Mouse (Mus musculus): ENCODE results near the gene Vwa1. TPM values are rescaled to one million over a fixed set of nuclear protein-coding genes. Genes with fewer than 3 reads are reported as not detected.
A peak's percentile ranks its signal among the peaks of the same experiment; 100 is the strongest.

Vwa1 gene
- polyA plus RNA-seq, 1 experiment from 2014 or later, result 33.7 TPM

DNA sequence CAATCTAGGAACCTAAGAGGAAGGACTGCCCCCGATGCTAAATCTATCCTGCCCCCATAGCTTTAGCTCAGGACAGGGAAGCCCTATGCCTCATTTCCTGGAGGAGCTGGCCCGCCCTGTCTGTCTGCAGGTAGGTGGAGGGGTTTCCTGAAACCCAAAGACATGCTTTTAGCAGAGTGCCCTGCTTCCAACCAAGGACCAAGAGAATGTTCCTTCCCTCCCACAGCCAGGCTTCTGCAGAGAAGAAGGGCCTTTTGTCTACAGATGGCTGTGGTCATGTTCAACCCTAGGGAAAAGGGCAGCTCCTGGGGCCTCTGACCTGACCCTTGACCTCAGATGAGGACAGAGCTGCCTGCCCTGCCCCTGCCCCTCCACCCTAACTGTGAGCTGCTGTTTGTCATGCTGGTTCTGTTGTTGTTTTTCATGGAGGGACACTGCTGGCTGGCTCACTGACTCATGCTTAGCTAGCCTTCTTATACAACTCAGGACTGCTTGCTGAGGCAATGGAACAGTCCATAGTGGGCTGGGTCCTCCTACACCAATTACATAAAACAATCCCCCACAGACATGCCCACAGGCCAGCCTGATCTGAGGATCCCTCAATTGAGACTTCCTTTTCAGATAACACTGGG is 2.3 kb upstream of the Vwa1 start:
- Histone ChIP-seq H3K4me1 (replicated peaks) (peaks cover 30% of the 10 kb centered on the region), H3K4me2 (no peak overlapping the region), H3K9me3 (no peaks in the 10 kb centered on the region), H3K27me3 (peaks cover 12% of the 10 kb centered on the region), H3K4me3 (no peak overlapping the region), H3K9ac (no peak overlapping the region), H3K27ac (replicated peaks) (no peak overlapping the region; the same call in 1 of the 2 replicates), H3K36me3 (no peaks in the 10 kb centered on the region)
- 51% methylated on average over 2 of the region's 2 CpGs for WGBS
- no peak for ATAC-seq (ENCODE audit: low FRiP score, low read depth)

- H3K4me2 ChIP-seq, result no peak overlapping the region
- 71% methylated on average over 3 of the region's 3 CpGs for WGBS
- H3K4me1 ChIP-seq (replicated peaks), result peaks cover 27% of the 10 kb centered on the region
- H3K27ac ChIP-seq (replicated peaks), result peak overlapping the region; percentile 55
- no peaks in the 10 kb centered on the region for H3K9me3 ChIP-seq
- H3K9ac ChIP-seq, result no peak overlapping the region
- ATAC-seq (ENCODE audit: low FRiP score, low read depth), result no peak
- no peak overlapping the region for H3K4me3 ChIP-seq
- no peaks in the 10 kb centered on the region for H3K36me3 ChIP-seq
- peaks cover 12% of the 10 kb centered on the region for H3K27me3 ChIP-seq
These were observed 1.4 kb upstream of the Vwa1 start for GRCm38 (mm10) chr4:155775855-155776254.

DNA sequence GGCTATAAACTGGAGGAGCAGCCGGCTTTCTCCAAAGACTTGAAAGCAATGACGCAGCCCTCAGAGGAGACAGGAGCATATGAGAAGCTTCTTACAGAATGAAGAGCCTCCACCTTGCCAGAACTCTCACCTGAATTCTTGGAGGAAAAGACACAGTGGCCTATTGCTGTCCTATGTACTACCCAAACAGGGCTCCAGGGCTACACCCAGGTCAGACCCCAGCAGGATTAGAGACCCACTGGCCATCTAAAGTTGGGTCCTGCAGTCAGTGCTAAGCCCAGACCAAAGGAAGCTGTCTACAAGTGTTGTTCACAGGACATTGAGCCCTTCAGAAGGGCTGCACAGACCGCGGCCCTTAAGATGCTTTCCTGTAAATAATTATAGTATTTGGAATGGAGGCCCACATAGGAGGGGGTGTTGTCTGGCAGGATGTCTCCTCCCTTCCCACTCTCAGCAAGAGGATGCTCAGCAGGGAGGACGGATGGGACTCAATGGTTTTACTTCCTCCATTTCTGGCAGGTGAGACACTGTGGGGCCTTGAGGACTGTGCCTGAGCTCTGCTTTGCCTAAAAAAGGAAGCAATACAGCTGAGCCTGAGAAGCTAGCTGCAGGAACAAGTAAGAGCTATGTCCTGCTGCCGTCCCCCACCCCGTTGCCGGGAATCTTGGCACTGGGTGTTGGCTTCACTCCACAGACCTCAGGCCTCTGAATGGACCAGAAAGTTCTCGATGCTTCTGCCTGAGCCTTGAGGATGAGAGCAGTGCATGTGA is 658 bp upstream of the Vwa1 start:
- peak overlapping the region; percentile 39 for H3K4me3 ChIP-seq
- peak overlapping the region; percentile 75 for H3K27ac ChIP-seq (replicated peaks)
- peaks cover 12% of the 10 kb centered on the region for H3K27me3 ChIP-seq
- 0 out of 2 replicates have a peak, but pooled peaks have one; percentile 14 for ATAC-seq (ENCODE audit: low FRiP score, low read depth)
- H3K9ac ChIP-seq, result peak overlapping the region; percentile 34
- peaks cover 33% of the 10 kb centered on the region for H3K4me1 ChIP-seq (replicated peaks)
- no peaks in the 10 kb centered on the region for H3K36me3 ChIP-seq
- WGBS, result 53% methylated on average over 9 of the region's 9 CpGs
- no peaks in the 10 kb centered on the region for H3K9me3 ChIP-seq
- H3K4me2 ChIP-seq, result peak overlapping the region; percentile 65

GRCm38 (mm10) chr4:155773335-155774078 is 991 bp downstream of the Vwa1 start:
- Histone ChIP-seq H3K4me1 (replicated peaks) (peaks cover 42% of the 10 kb centered on the region), H3K4me2 (peak overlapping the region; percentile 65), H3K4me3 (peak overlapping the region; percentile 39), H3K27ac (replicated peaks) (peak overlapping the region; percentile 75; the same call in 1 of the 2 replicates), H3K9me3 (no peaks in the 10 kb centered on the region), H3K36me3 (no peaks in the 10 kb centered on the region), H3K9ac (peak overlapping the region; percentile 34; the same call in 1 of the 2 replicates), H3K27me3 (peaks cover 12% of the 10 kb centered on the region)
- no peak for ATAC-seq (ENCODE audit: low FRiP score, low read depth)
- WGBS, result 40% methylated on average over 5 of the region's 5 CpGs

- Histone ChIP-seq H3K27me3 (peaks cover 12% of the 10 kb centered on the region), H3K9ac (no peak overlapping the region), H3K4me1 (replicated peaks) (peaks cover 42% of the 10 kb centered on the region), H3K4me3 (0 out of 2 replicates have a peak overlapping the region, but pooled peaks have one; percentile 39), H3K9me3 (no peaks in the 10 kb centered on the region), H3K27ac (replicated peaks) (no peak overlapping the region), H3K36me3 (no peaks in the 10 kb centered on the region), H3K4me2 (peak overlapping the region; percentile 65)
- no peak for ATAC-seq (ENCODE audit: low FRiP score, low read depth)
- WGBS, result 89% methylated on average over 13 of the region's 13 CpGs
These were observed 1.7 kb downstream of the Vwa1 start for GRCm38 (mm10) chr4:155772786-155773185.

GRCm38 (mm10) chr4:155771706-155772105 is 2.8 kb downstream of the Vwa1 start:
- Histone ChIP-seq H3K4me3 (no peak overlapping the region), H3K4me1 (replicated peaks) (peaks cover 42% of the 10 kb centered on the region), H3K36me3 (no peaks in the 10 kb centered on the region), H3K27me3 (peaks cover 12% of the 10 kb centered on the region), H3K9me3 (no peaks in the 10 kb centered on the region), H3K9ac (no peak overlapping the region), H3K27ac (replicated peaks) (no peak overlapping the region), H3K4me2 (peak overlapping the region; percentile 13; the same call in 1 of the 2 replicates)
- 76% methylated on average over 2 of the region's 2 CpGs for WGBS
- no peak for ATAC-seq (ENCODE audit: low FRiP score, low read depth)

DNA sequence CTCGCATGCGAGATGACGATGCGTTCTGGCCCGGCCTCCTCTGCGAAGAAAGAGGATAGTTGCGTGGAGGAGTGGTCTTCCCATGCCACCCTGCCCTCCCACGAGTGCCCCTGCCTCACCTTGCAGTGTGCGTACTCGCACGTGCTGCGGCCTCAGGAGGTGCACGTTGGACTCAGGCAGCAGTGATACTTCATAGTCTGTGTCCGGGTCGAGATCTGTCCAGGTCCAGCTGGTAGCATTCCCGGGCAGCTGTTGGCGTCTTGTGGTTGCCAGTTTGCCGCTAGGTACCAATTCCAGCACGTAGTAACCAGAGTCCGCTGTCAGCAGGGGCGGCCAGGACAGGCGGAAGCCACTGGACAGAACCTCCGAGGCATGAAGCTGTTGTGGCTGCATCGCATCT is 3.9 kb downstream of the Vwa1 start:
- ATAC-seq (ENCODE audit: low FRiP score, low read depth), result peak; percentile 8; the same call in 1 of the 2 replicates
- H3K27me3 ChIP-seq, result peaks cover 12% of the 10 kb centered on the region
- H3K9me3 ChIP-seq, result no peaks in the 10 kb centered on the region
- H3K4me3 ChIP-seq, result peak overlapping the region; percentile 50
- H3K4me2 ChIP-seq, result peak overlapping the region; percentile 87
- no peaks in the 10 kb centered on the region for H3K36me3 ChIP-seq
- 0 out of 2 replicates have a peak overlapping the region, but pooled peaks have one; percentile 72 for H3K27ac ChIP-seq (replicated peaks)
- H3K9ac ChIP-seq, result peak overlapping the region; percentile 77
- peaks cover 38% of the 10 kb centered on the region for H3K4me1 ChIP-seq (replicated peaks)
- WGBS, result 38% methylated on average over 24 of the region's 24 CpGs

- 1% methylated on average over 39 of the region's 39 CpGs for WGBS
- peak; percentile 77 for ATAC-seq (ENCODE audit: low FRiP score, low read depth)
- Histone ChIP-seq H3K36me3 (no peaks in the 10 kb centered on the region), H3K27ac (replicated peaks) (peak overlapping the region; percentile 72), H3K9ac (peak overlapping the region; percentile 77), H3K4me3 (peak overlapping the region; percentile 50), H3K27me3 (peaks cover 12% of the 10 kb centered on the region), H3K4me1 (replicated peaks) (peaks cover 31% of the 10 kb centered on the region), H3K4me2 (peak overlapping the region; percentile 87), H3K9me3 (no peaks in the 10 kb centered on the region)
These were observed 4.5 kb downstream of the Vwa1 start for GRCm38 (mm10) chr4:155769880-155770512.

DNA sequence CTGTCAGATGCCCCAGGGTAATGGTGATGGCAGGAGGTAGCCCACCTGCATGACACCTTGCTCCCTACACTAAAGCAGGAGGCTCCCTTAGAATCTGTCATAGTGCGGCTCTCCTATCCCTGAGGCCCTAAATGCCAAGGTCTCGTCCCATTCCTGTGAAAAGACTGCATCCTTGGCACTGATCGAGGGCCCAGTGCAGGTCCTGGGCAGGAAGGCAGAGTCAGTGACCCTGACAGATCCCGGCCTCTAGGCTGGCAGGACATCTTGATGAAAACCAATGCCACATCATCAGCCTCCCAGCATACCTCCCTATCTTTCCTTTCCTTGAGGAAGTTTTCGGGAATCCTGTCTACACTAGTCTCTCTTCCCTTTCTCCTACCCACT is 5.0 kb downstream of the Vwa1 start:
- H3K4me3 ChIP-seq, result peak overlapping the region; percentile 50
- no peaks in the 10 kb centered on the region for H3K36me3 ChIP-seq
- peak overlapping the region; percentile 72; the same call in 1 of the 2 replicates for H3K27ac ChIP-seq (replicated peaks)
- H3K27me3 ChIP-seq, result peaks cover 12% of the 10 kb centered on the region
- no peaks in the 10 kb centered on the region for H3K9me3 ChIP-seq
- peak overlapping the region; percentile 77 for H3K9ac ChIP-seq
- no peak for ATAC-seq (ENCODE audit: low FRiP score, low read depth)
- 64% methylated on average over 5 of the region's 5 CpGs for WGBS
- H3K4me1 ChIP-seq (replicated peaks), result peaks cover 27% of the 10 kb centered on the region
- H3K4me2 ChIP-seq, result peak overlapping the region; percentile 87

GRCm38 (mm10) chr4:155762357-155762756 is 12.1 kb downstream of the Vwa1 start:
- ATAC-seq (ENCODE audit: low FRiP score, low read depth), result no peak
- H3K9ac ChIP-seq, result no peak overlapping the region
- no peaks in the 10 kb centered on the region for H3K36me3 ChIP-seq
- WGBS, result 90% methylated on average over 3 of the region's 3 CpGs
- no peaks in the 10 kb centered on the region for H3K9me3 ChIP-seq
- H3K27me3 ChIP-seq, result no peaks in the 10 kb centered on the region
- peak overlapping the region; percentile 99; the same call in 1 of the 2 replicates for H3K4me2 ChIP-seq
- H3K27ac ChIP-seq (replicated peaks), result no peak overlapping the region
- peaks cover 32% of the 10 kb centered on the region for H3K4me1 ChIP-seq (replicated peaks)
- no peak overlapping the region for H3K4me3 ChIP-seq

DNA sequence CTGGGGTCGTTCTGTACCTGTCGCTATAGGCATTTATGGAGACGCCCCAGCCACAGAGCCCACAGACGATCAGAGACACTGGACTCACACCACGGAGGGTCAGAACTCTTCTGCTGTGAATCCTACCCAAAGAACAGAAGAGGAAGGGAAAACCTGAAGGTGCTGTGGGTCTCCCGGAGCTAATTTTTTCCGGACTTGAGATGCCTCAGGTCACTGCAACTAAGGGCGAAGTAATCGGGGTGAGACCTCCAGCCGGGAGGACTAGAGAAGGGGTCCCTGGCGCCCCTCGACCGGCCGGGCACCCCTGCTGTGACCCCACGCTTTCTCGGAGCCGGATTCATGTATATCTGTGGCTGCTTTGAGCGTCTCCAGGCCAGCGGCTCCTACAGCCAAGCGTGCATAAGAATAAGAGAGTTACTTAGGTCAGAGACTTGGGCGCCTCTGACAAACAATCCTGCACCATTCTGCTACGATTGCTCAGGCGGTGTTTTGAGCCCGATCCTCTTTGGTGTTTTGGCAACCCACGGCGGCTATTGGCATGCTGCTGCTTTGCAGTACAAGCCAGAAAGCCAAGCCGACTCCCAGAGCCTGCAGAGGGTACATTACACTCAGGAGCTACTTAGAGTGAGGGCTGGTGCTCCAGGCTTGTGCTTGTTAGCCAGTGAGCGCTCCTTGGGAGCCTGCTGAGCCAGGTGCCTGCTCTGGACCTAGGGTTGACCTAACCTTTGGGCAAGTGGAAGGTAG is 13.0 kb downstream of the Vwa1 start:
- no peaks in the 10 kb centered on the region for H3K27me3 ChIP-seq
- peak overlapping the region; percentile 70 for H3K9ac ChIP-seq
- ATAC-seq (ENCODE audit: low FRiP score, low read depth), result no peak; the same call in 1 of the 2 replicates
- peak overlapping the region; percentile 99 for H3K4me2 ChIP-seq
- H3K27ac ChIP-seq (replicated peaks), result peak overlapping the region; percentile 37; the same call in 1 of the 2 replicates
- H3K4me1 ChIP-seq (replicated peaks), result peaks cover 32% of the 10 kb centered on the region
- H3K9me3 ChIP-seq, result no peaks in the 10 kb centered on the region
- peak overlapping the region; percentile 91 for H3K4me3 ChIP-seq
- 2% methylated on average over 28 of the region's 28 CpGs for WGBS
- H3K36me3 ChIP-seq, result no peaks in the 10 kb centered on the region; the same call in 1 of the 2 replicates

Measured in hindbrain, embryonic 15.5 days (tissue).